Mouse (Mus musculus) MEL (cell line): ENCODE measurements around the gene Krt77. TPM values are rescaled to one million over a fixed set of nuclear protein-coding genes. Genes with fewer than 3 reads are reported as not detected.
A peak's percentile ranks its signal among the peaks of the same experiment; 100 is the strongest.

Source experiments
- DNase-seq: peaks from one replicate; pipeline ENCODE4 v3.0.0; 2011; ENCODE audit warnings: low read depth, low spot score
- H3K27ac ChIP-seq: 2 replicates; pipeline ENCODE4 v1.5.1; 2012; ENCODE audit warnings: low read depth, mild to moderate bottlenecking, control low read depth, low read length, moderate library complexity; ENCODE audit not compliant: control insufficient read depth
- H3K27me3 ChIP-seq, 2 experiments: fragments of 150-350 bp in 1 of 2; sonication (generic) in 1 of 2; 2 replicates each; pipeline ENCODE4 v1.6.1; 2012; ENCODE audit warnings: low read length in 2 of 2, mild to moderate bottlenecking in 2 of 2, improper control_type of control experiment in 1 of 2, moderate library complexity in 1 of 2; ENCODE audit not compliant: insufficient read depth in 2 of 2, control insufficient read depth in 1 of 2
- H3K36me3 ChIP-seq, 2 experiments: 2 replicates each; pipeline ENCODE4 v1.6.1; 2012 to 2014; ENCODE audit warnings: low read length in 2 of 2, improper control_type of control experiment in 1 of 2, inconsistent platforms in 1 of 2, mild to moderate bottlenecking in 1 of 2; ENCODE audit not compliant: insufficient read depth in 2 of 2, control insufficient read depth in 1 of 2
- H3K4me1 ChIP-seq, 2 experiments: fragments of 150-350 bp in 1 of 2; sonication (generic) in 1 of 2; 2 replicates each; pipeline ENCODE4 v1.6.1; 2012; ENCODE audit warnings: low read length in 2 of 2, improper control_type of control experiment in 1 of 2, mild to moderate bottlenecking in 1 of 2; ENCODE audit not compliant: insufficient read depth in 2 of 2, control insufficient read depth in 1 of 2
- H3K4me3 ChIP-seq, 2 experiments: fragments of 150-350 bp in 1 of 2; sonication (generic) in 1 of 2; 2 replicates each; pipeline ENCODE4 v1.5.1; 2012; ENCODE audit warnings: low read depth in 2 of 2, low read length in 2 of 2, mild to moderate bottlenecking in 2 of 2, moderate library complexity in 2 of 2, control low read depth in 1 of 2, improper control_type of control experiment in 1 of 2; ENCODE audit not compliant: control insufficient read depth in 1 of 2, insufficient read depth in 1 of 2
- H3K79me2 ChIP-seq: 2 replicates; pipeline ENCODE4 v1.6.1; 2012; ENCODE audit warnings: mild to moderate bottlenecking, low read length, moderate library complexity; ENCODE audit not compliant: control insufficient read depth, poor library complexity, insufficient read depth
- H3K9ac ChIP-seq: 2 replicates; pipeline ENCODE4 v1.6.1; 2012; ENCODE audit warnings: low read depth, mild to moderate bottlenecking, control low read depth, low read length, moderate library complexity; ENCODE audit not compliant: control insufficient read depth, poor library complexity, severe bottlenecking
- H3K9me3 ChIP-seq: fragments of 150-350 bp; sonication (generic); replicated peaks from 2 replicates; pipeline ENCODE4 v1.6.1; 2012; ENCODE audit warnings: mild to moderate bottlenecking, low read length, improper control_type of control experiment, moderate library complexity; ENCODE audit not compliant: insufficient read depth
- CTCF ChIP-seq, 3 experiments: IDR thresholded peaks in 2 of 3; conservative IDR thresholded peaks in 1 of 3; 2 replicates each; pipeline ENCODE4 v1.5.1; 2011 to 2012; ENCODE audit warnings: low read length in 3 of 3, low read depth in 2 of 3, mild to moderate bottlenecking in 2 of 3, improper control_type of control experiment in 1 of 3, inconsistent platforms in 1 of 3, mixed read lengths in 1 of 3, moderate library complexity in 1 of 3; ENCODE audit not compliant: control insufficient read depth in 1 of 3, insufficient read depth in 1 of 3, poor library complexity in 1 of 3, severe bottlenecking in 1 of 3
- KAT2A ChIP-seq: conservative IDR thresholded peaks from 2 replicates; pipeline ENCODE4 v1.6.1; 2012; ENCODE audit warnings: low read depth, low read length, improper control_type of control experiment, inconsistent platforms
- MAX ChIP-seq: IDR thresholded peaks from 2 replicates; pipeline ENCODE4 v1.6.1; 2011; ENCODE audit warnings: low read length, improper control_type of control experiment
- MYC ChIP-seq: IDR thresholded peaks from 2 replicates; pipeline ENCODE4 v1.6.1; 2011; ENCODE audit warnings: low read depth, mild to moderate bottlenecking, low read length, improper control_type of control experiment, moderate library complexity
- NELFE ChIP-seq: IDR thresholded peaks from 2 replicates; pipeline ENCODE4 v1.6.1; 2011; ENCODE audit warnings: low read depth, low read length, improper control_type of control experiment
- RAD21 ChIP-seq: IDR thresholded peaks from 2 replicates; pipeline ENCODE4 v1.6.1; 2011; ENCODE audit warnings: mild to moderate bottlenecking, low read depth, low read length, improper control_type of control experiment
- SMC3 ChIP-seq: IDR thresholded peaks from 2 replicates; pipeline ENCODE4 v1.6.1; 2011; ENCODE audit warnings: low read depth, low read length, improper control_type of control experiment
- TBP ChIP-seq: IDR thresholded peaks from 2 replicates; pipeline ENCODE4 v1.8.0; 2011; ENCODE audit warnings: low read depth, low read length, improper control_type of control experiment
- USF1 ChIP-seq: IDR thresholded peaks from 2 replicates; pipeline ENCODE4 v1.6.1; 2014; ENCODE audit warnings: low read depth, mild to moderate bottlenecking, inconsistent platforms, low read length, improper control_type of control experiment, moderate library complexity
- ZMIZ1 ChIP-seq: IDR thresholded peaks from 2 replicates; pipeline ENCODE4 v1.6.1; 2012; ENCODE audit warnings: low read depth, mild to moderate bottlenecking, inconsistent platforms, low read length, improper control_type of control experiment, moderate library complexity
- ZNF384 ChIP-seq: IDR thresholded peaks from 2 replicates; pipeline ENCODE4 v1.6.1; 2012; ENCODE audit warnings: low read depth, mild to moderate bottlenecking, inconsistent platforms, low read length, improper control_type of control experiment
- polyA plus RNA-seq, 2 experiments: library from polyadenylated mRNA; stranded (reverse) in 1 of 2; unstranded in 1 of 2; fragments of >175 nt in 1 of 2; fragments of >200 nt in 1 of 2; gene quantifications; 2 replicates each; pipeline versions ENCODE4 v1.2.1 to v1.2.4; 2012; ENCODE audit warnings: low replicate concordance in 2 of 2, low read depth in 1 of 2; ENCODE audit not compliant: insufficient read length in 2 of 2, insufficient read depth in 1 of 2, missing spikeins in 1 of 2
- total RNA-seq: library from RNA; depleted of rRNA; stranded (reverse); fragments of 300-350 nt; gene quantifications from 2 replicates; pipeline ENCODE4 v1.2.3, GENCODE M21; 2012

The Krt77 gene
- total and polyA plus RNA-seq, 3 experiments = not detected

DNA sequence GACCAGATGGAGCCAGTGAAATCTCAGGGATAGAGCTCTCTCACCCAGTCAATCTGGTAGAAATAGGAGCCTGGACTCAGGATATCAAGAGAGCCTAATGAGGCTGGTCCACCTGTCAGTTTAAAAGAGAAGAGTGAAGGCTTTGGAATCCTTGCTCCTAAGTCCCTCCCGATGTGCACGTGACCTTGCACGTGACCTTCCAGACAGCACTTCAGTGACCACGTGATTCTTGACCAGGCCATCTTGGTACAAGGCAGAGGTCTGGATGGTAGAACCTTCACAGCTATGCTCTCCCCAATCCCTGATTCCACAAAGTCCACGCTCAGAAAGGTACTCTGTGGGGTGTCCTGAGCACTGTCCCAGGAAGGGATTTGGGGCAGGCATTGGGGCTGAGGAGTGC is 35.3 kb upstream of the Krt77 start:
- DNase-seq = no peak
- TF ChIP-seq KAT2A (no peak), NELFE (no peak), RAD21 (no peak), USF1 (peak; percentile 21; the same call in 1 of the 2 replicates)
- H3K36me3 ChIP-seq = no peaks in the 10 kb centered on the region
- H3K4me1 ChIP-seq = no peaks in the 10 kb centered on the region
- no peak overlapping the region for H3K27ac ChIP-seq
- H3K79me2 ChIP-seq = no peaks in the 10 kb centered on the region
- H3K4me3 ChIP-seq = no peak overlapping the region
- peaks cover 0 to 3% of the 10 kb centered on the region in 2 experiments; a peak in 2 of 4 replicates for H3K27me3 ChIP-seq
- no peaks in the 10 kb centered on the region for H3K9me3 ChIP-seq
- H3K9ac ChIP-seq = no peak overlapping the region

DNA sequence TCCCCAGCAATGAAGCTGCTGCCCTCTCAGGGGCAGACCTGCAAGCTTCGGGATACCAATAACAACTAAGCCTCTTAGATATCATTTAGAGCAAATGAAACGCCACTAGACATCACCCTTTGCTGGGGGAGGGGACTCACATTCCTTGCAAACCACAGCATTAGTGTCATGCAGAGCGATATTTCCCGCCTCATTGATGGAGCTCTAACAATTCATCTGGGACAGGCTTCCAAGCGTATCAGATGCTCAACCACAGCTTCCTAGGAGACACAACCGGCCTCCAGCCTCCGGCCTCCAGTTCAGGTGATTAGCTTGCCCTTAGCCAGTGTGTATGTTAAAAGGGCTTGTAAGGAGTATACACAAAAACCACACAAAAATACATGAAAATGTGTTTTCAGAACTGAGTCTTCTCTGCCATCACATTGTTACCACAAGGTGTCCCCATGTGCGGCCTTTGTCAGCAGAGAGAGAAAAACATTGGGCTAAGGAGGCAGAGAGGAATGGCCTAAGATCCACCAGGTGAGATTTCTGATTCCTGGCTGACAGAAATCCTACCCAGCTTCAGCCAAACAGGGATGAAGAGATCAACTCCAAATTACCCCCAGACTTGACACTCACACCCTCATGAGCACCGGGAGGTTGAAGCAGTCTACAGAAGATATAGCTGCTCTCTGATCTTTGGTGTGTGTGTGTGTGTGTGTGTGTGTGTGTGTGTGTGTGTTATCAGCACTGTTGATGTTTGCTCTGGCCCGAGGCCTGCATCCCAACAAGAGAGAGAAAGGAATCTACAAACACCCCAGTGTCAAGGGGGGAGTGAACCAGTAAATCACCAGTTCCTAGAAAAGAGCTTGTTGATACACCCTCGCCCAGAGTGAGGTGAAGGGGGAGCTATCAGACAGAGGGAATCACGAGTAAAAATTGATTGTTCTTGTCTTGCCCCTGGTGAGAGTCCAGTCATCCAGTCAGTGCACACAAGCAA is 33.0 kb upstream of the Krt77 start:
- no peaks in the 10 kb centered on the region for H3K4me1 ChIP-seq
- no peak for DNase-seq
- no peak overlapping the region for H3K27ac ChIP-seq
- no peak for TF ChIP-seq MYC
- TF ChIP-seq SMC3 = peak; percentile 17; the same call in 1 of the 2 replicates
- peak in 1 of 3 experiments; percentile 3; a peak in 1 of 6 replicates for TF ChIP-seq CTCF (IDR thresholded peaks at IDR 0.05 in 2 of 3, conservative IDR thresholded peaks at IDR 0.05 in 1 of 3; ENCODE audit: control insufficient read depth in 1 of 3, insufficient read depth in 1 of 3, low read depth in 2 of 3, low read length in 3 of 3, poor library complexity in 1 of 3, severe bottlenecking in 1 of 3)
- peaks cover 0 to 1% of the 10 kb centered on the region in 2 experiments; a peak in 1 of 4 replicates for H3K27me3 ChIP-seq
- H3K36me3 ChIP-seq = no peaks in the 10 kb centered on the region
- no peak overlapping the region for H3K4me3 ChIP-seq
- H3K79me2 ChIP-seq = no peaks in the 10 kb centered on the region
- H3K9ac ChIP-seq = no peak overlapping the region
- H3K9me3 ChIP-seq = no peaks in the 10 kb centered on the region

DNA sequence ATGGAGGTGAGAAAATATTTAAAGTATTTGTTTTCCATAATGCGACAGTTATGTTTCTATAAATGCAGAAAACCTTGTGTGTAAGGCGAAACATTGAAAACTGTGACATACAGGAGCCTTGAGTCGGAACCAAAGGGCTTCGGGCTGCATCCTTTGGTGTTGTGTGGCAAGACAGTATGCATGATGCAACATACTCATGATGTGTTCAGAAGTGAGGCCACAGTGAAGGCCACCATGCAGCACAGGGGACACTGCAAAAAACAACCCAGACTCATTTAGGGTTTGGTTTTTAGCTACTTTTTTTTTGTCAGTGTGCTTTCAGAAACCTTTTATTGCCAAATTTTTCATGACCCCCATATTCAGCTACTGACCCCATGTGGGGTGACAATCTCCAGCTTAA is 25.7 kb upstream of the Krt77 start:
- Histone ChIP-seq H3K9ac (no peak overlapping the region), H3K27ac (no peak overlapping the region), H3K4me1 (no peaks in the 10 kb centered on the region), H3K79me2 (no peaks in the 10 kb centered on the region), H3K36me3 (no peaks in the 10 kb centered on the region), H3K4me3 (no peak overlapping the region), H3K27me3 (peaks cover 3 to 6% of the 10 kb centered on the region in 2 experiments), H3K9me3 (no peaks in the 10 kb centered on the region)
- TF ChIP-seq TBP = no peak
- no peak for TF ChIP-seq MAX
- TF ChIP-seq ZMIZ1 = no peak
- no peak for TF ChIP-seq ZNF384
- DNase-seq = no peak
